Mouse (Mus musculus) adrenal gland, adult (tissue): ENCODE measurements around the gene Syt17.
"Not testable (repeated sequence)": the region's sequence is repeated elsewhere in the genome, so short reads cannot be mapped to it uniquely, and the experiment has no call there.

Experiments used
- DNase-seq, 2 experiments: peaks; one replicate each; pipeline ENCODE4 v3.0.0; 2022 to 2023; ENCODE audit warnings: low spot score in 1 of 2; ENCODE audit not compliant: inconsistent age in 2 of 2

Syt17 gene

GRCm38 (mm10) chr7:118390705-118391104 lies 57.3 kb downstream of the Syt17 start:
- no peak for DNase-seq

- DNase-seq: no peak
These were observed 67.0 kb downstream of the Syt17 start for GRCm38 (mm10) chr7:118380996-118381395.

- no peak for DNase-seq
These were observed 68.0 kb downstream of the Syt17 start for GRCm38 (mm10) chr7:118380056-118380455.

GRCm38 (mm10) chr7:118376590-118376989 lies 71.4 kb downstream of the Syt17 start:
- DNase-seq: no peak

GRCm38 (mm10) chr7:118375341-118375740 lies 72.7 kb downstream of the Syt17 start:
- no peak for DNase-seq

GRCm38 (mm10) chr7:118371361-118371760 lies 76.7 kb downstream of the Syt17 start:
- DNase-seq: no peak

- no peak for DNase-seq
These were observed 78.3 kb downstream of the Syt17 start for GRCm38 (mm10) chr7:118369705-118370104.

GRCm38 (mm10) chr7:118365902-118366301 lies 82.1 kb downstream of the Syt17 start:
- DNase-seq: no peak

- DNase-seq: no peak
These were observed 82.8 kb downstream of the Syt17 start for GRCm38 (mm10) chr7:118365251-118365650.

- peak in 1 of 2 experiments; percentile 45 for DNase-seq
These were observed 83.5 kb downstream of the Syt17 start for GRCm38 (mm10) chr7:118364353-118365007.

GRCm38 (mm10) chr7:118363587-118364233 lies 84.3 kb downstream of the Syt17 start:
- DNase-seq: no peak

- no peak for DNase-seq
These were observed 85.1 kb downstream of the Syt17 start for GRCm38 (mm10) chr7:118362931-118363330.

GRCm38 (mm10) chr7:118362258-118362657 lies 85.8 kb downstream of the Syt17 start:
- DNase-seq: no peak

- peak in 1 of 2 experiments; percentile 34 for DNase-seq
These were observed 89.0 kb downstream of the Syt17 start for GRCm38 (mm10) chr7:118358977-118359376.

GRCm38 (mm10) chr7:118356410-118357005 lies 91.5 kb downstream of the Syt17 start:
- DNase-seq: not testable (repeated sequence)

GRCm38 (mm10) chr7:118350840-118351239 lies 97.2 kb downstream of the Syt17 start:
- DNase-seq: peak in 1 of 2 experiments; percentile 39

GRCm38 (mm10) chr7:118346943-118347342 lies 101.1 kb downstream of the Syt17 start:
- no peak for DNase-seq

GRCm38 (mm10) chr7:118346432-118346831 lies 101.6 kb downstream of the Syt17 start:
- no peak for DNase-seq

GRCm38 (mm10) chr7:118345396-118345795 lies 102.6 kb downstream of the Syt17 start:
- DNase-seq: no peak

- DNase-seq: no peak
These were observed 103.3 kb downstream of the Syt17 start for GRCm38 (mm10) chr7:118344701-118345100.
